Mouse (Mus musculus): ENCODE data around the gene Chchd2.

- TF ChIP-seq CTCF (IDR thresholded peaks at IDR 0.05; ENCODE audit: borderline replicate concordance, insufficient read depth, low read depth, low read length) = no peak
- TF ChIP-seq POLR2A (IDR thresholded peaks at IDR 0.05; ENCODE audit: borderline replicate concordance, insufficient read depth, low read length) = no peak
Observed at GRCm38 (mm10) chr5:129909591-129909990, 22.3 kb upstream of the Chchd2 start.
